Mouse (Mus musculus): ENCODE results near the gene Btbd9.

- no peak for TF ChIP-seq CEBPB (IDR thresholded peaks at IDR 0.05; ENCODE audit: low read depth)
- no peak for TF ChIP-seq CTCF (IDR thresholded peaks at IDR 0.05; ENCODE audit: control insufficient read depth, insufficient read depth, insufficient read length)
- no peak for TF ChIP-seq USF1 (IDR thresholded peaks at IDR 0.05; ENCODE audit: low read depth)
- no peak for TF ChIP-seq MAX (IDR thresholded peaks at IDR 0.05)
- TF ChIP-seq MYOG (IDR thresholded peaks at IDR 0.05; ENCODE audit: control insufficient read depth, extremely low read depth, insufficient read length), result no peak
- no peak for TF ChIP-seq MYOD1 (IDR thresholded peaks at IDR 0.05; ENCODE audit: control insufficient read depth, insufficient read length, low read depth)
- no peak for TF ChIP-seq FOSL1 (IDR thresholded peaks at IDR 0.05; ENCODE audit: insufficient read depth, low read length, poor library complexity, severe bottlenecking)
Observed at GRCm38 (mm10) chr17:30301338-30301737, 274.9 kb downstream of the Btbd9 start.

Data from C2C12 (cell line).